Mouse (Mus musculus) megakaryocyte, embryonic 14.5 days (primary cell): ENCODE measurements at regions not wholly inside any gene's neighbourhood (a gene's known extent, or its start where the extent isn't known, plus 50 kb on each side); places are given as distances from the start of the nearest gene placed in this dataset.

Experiments used
- H3K27me3 ChIP-seq: replicated peaks from 2 replicates; pipeline ENCODE3; 2012; ENCODE audit warnings: inconsistent platforms
- H3K36me3 ChIP-seq: replicated peaks from 2 replicates; pipeline ENCODE3; 2012; ENCODE audit warnings: low read length, inconsistent platforms, mixed read lengths
- H3K4me1 ChIP-seq: 2 replicates; pipeline ENCODE4 v1.6.1; 2012; ENCODE audit warnings: inconsistent platforms
- H3K4me3 ChIP-seq: replicated peaks from 2 replicates; pipeline ENCODE3; 2012; ENCODE audit warnings: moderate library complexity, mild to moderate bottlenecking, inconsistent platforms
- H3K9me3 ChIP-seq: 2 replicates; pipeline ENCODE4 v1.6.1; 2012; ENCODE audit warnings: inconsistent platforms
- FLI1 ChIP-seq: IDR thresholded peaks from 2 replicates; pipeline ENCODE4 v1.6.1; 2012; ENCODE audit warnings: low read length, inconsistent platforms, mixed read lengths
- GATA1 ChIP-seq: IDR thresholded peaks from 3 replicates; pipeline ENCODE4 v1.6.1; 2012; ENCODE audit warnings: mixed read lengths, low read length, inconsistent platforms, borderline replicate concordance

DNA sequence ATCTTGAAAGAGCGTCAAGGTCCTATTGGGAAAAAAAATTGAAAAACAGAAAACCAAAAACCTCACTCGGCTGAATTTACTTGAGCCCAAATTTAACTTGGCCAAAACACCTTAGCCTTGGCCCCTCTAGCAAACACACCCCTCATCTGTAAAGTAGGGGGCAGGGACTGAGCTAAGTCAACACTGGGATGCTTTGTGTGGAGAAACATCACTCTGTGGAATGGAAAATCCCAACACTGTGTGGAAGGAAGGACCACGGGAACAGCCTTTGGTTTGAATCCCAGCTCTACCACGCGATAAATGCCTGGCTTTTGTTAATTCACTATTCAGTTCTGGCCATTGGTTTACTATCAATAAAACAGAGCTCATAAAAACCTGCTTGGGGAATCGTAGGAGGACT, 335.8 kb downstream of the Nuak1 start:
- H3K36me3 ChIP-seq: no peaks in the 10 kb centered on the region
- H3K27me3 ChIP-seq: peaks cover 2% of the 10 kb centered on the region
- no peaks in the 10 kb centered on the region for H3K4me1 ChIP-seq
- TF ChIP-seq GATA1 (no peak), FLI1 (no peak)
- peaks cover 10% of the 10 kb centered on the region for H3K9me3 ChIP-seq
- H3K4me3 ChIP-seq: no peak overlapping the region

DNA sequence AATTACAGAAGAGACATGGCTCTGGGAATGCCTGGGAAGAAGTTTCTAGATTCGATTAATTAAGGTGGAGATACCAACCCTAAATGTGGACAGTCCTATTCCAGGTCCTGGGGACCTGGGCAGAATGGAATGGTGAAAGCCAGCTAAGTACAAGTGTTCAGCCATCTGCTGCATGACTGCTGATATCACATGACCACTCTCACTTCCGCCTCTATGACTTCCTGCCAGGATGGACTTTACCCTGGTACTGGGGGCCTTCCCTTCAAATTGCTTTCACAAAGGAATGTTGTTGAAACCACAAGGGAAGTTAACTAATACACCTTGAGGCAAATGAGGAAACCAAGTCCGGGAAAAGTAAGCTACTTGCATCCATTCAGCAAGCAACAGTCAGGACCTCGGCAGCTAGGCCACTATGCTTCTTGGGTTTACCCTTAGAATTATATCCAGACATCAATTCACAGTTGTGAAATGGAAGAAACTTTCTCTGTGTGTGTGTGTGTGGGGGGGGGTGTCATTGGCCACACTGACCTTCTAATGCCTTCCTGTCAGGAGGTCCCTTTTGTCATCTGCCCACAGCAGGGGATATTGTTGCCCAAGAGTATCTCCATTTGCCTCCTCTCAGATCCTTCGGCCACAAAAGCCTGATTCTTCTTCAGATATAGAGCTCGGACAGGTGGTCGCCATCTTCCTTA, 330.6 kb downstream of the Nuak1 start:
- Histone ChIP-seq H3K4me3 (no peak overlapping the region), H3K27me3 (no peaks in the 10 kb centered on the region), H3K36me3 (no peaks in the 10 kb centered on the region), H3K4me1 (no peaks in the 10 kb centered on the region), H3K9me3 (peaks cover 2% of the 10 kb centered on the region)
- TF ChIP-seq GATA1 (no peak), FLI1 (no peak)

DNA sequence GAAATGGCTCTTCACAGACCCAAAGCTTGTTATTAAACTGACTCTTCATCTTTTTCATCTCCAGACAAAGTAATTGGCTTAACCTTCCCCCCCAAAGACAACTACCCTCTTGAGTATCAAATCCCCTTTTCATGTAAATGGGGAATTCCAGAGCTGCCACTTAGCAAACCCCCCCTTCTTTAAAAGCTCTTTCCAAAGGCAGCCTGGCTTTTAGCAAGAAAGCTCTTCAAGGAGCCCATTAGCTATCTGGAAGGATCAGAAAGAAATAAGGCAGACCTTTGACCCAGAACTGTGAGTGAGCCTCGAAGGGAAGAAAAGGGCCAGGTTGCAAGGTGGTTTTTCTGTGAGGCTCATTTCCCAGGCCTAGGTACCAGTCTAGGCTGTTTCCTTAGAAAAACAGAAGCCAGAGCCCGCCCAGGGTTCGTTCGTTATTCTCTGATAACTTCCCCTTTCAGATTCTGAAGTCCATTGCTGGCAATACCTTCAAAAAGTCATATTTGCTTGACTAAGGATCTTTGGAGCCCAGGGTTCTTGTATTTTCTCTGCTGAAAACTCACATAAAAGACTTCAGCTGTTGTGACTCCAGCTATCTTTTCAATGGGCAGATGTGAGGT, 329.9 kb downstream of the Nuak1 start:
- Histone ChIP-seq H3K36me3 (no peaks in the 10 kb centered on the region), H3K4me1 (no peaks in the 10 kb centered on the region), H3K9me3 (peaks cover 2% of the 10 kb centered on the region; the same call in 1 of the 2 replicates), H3K27me3 (no peaks in the 10 kb centered on the region), H3K4me3 (no peak overlapping the region)
- TF ChIP-seq FLI1 (no peak), GATA1 (no peak)

GRCm38 (mm10) chr10:84111502-84111901, 328.9 kb downstream of the Nuak1 start:
- Histone ChIP-seq H3K4me1 (no peaks in the 10 kb centered on the region), H3K27me3 (no peaks in the 10 kb centered on the region), H3K4me3 (no peak overlapping the region), H3K9me3 (peaks cover 8% of the 10 kb centered on the region; the same call in 1 of the 2 replicates), H3K36me3 (no peaks in the 10 kb centered on the region)
- no peak for TF ChIP-seq GATA1
- no peak for TF ChIP-seq FLI1

DNA sequence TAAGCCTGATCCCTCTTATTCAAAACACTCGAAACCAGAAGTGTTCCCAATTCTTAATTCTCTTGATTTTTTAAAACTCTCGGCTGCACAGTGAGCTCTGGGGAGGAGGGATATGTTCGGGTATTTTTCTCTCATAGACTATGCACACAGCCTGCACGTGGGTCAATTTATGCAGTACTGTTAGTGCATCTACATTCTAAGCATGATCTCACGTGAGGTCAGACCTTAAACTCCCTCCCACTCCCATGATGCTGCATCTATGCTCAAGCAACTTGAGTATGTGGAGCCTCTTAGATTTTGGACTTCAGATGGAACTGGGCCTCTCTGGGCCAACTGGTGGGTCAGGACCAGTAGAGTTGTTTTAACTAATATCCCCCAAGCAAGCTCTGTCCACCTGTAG, 328.5 kb downstream of the Nuak1 start:
- Histone ChIP-seq H3K4me1 (no peaks in the 10 kb centered on the region), H3K27me3 (no peaks in the 10 kb centered on the region), H3K9me3 (peaks cover 8% of the 10 kb centered on the region; the same call in 1 of the 2 replicates), H3K4me3 (no peak overlapping the region), H3K36me3 (no peaks in the 10 kb centered on the region)
- TF ChIP-seq FLI1: no peak
- TF ChIP-seq GATA1: no peak

GRCm38 (mm10) chr10:84119952-84120550, 320.3 kb downstream of the Nuak1 start:
- no peak overlapping the region for H3K4me3 ChIP-seq
- no peaks in the 10 kb centered on the region for H3K4me1 ChIP-seq
- no peak for TF ChIP-seq GATA1
- TF ChIP-seq FLI1: no peak
- no peaks in the 10 kb centered on the region for H3K27me3 ChIP-seq
- no peaks in the 10 kb centered on the region for H3K36me3 ChIP-seq
- 0 out of 2 replicates have a peak, but pooled peaks cover 7% of the 10 kb centered on the region for H3K9me3 ChIP-seq

DNA sequence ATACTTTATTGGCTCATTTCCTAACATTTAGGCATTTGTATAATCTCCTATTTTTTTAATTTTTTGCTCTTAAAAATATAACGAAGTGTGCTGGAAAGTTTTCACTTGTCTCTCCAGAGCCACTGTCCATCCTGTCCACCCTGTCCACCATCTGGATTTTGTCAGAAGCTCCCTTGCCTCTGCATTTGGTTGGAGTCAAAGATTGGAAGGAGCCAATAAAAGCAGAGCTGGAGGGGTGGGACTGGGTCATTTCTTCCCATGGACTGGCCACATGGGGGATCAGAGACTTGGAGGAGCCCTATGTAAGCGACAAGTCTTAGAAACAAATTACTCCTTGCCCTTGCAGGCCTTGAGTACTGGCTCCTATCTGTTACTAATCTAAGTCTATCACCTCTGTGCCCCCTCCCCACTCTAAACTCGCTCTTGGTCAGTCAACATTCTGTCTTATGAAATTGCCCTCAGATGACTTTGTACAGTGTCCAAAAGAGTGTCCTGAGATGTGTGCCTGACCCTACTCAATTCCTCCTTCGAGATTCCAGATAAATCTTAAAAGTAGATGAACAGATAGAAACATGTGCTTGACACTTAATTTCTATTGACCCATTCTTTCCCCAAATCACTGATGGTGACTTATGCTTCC, 303.3 kb downstream of the Nuak1 start:
- H3K36me3 ChIP-seq: no peaks in the 10 kb centered on the region
- H3K4me1 ChIP-seq: no peaks in the 10 kb centered on the region
- no peak overlapping the region for H3K4me3 ChIP-seq
- no peaks in the 10 kb centered on the region for H3K27me3 ChIP-seq
- 0 out of 2 replicates have a peak, but pooled peaks cover 4% of the 10 kb centered on the region for H3K9me3 ChIP-seq
- TF ChIP-seq FLI1: no peak
- no peak for TF ChIP-seq GATA1

DNA sequence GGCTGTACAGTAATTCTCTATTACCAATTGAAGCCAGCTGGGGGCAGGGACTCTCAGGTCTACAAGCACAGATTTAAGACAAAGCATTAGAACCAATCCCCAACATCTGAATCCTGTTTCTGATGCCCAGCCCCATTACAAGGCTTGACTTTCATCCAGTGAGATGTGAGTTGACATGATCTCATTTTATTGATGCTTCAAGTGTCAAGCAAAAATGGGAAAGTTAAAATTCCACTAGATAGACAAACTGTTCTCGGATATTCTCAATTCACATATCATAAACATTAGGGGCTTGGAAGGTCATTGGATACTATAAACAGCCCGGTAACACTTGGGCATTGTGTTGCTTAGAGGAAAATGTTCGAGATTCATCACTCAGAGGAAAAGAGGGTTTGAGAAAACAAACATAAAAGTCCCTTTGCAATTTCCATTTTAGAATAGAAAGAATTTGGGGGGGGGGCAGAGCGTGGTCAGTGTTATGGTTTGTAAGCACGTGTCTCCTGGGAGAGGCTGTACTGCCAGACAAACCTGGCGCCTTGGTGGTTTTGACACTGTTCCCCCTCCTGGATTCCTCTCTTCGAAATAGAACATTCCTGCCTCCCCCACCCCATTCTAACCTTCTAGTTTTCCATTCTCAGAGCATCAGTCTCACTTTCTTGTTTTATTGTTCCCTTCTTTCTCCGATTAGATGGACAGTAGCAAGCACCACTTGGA, 297.5 kb downstream of the Nuak1 start:
- Histone ChIP-seq H3K36me3 (no peaks in the 10 kb centered on the region), H3K4me3 (no peak overlapping the region), H3K9me3 (peaks cover 14% of the 10 kb centered on the region), H3K4me1 (0 out of 2 replicates have a peak, but pooled peaks cover 5% of the 10 kb centered on the region), H3K27me3 (no peaks in the 10 kb centered on the region)
- TF ChIP-seq FLI1 (no peak), GATA1 (no peak)

DNA sequence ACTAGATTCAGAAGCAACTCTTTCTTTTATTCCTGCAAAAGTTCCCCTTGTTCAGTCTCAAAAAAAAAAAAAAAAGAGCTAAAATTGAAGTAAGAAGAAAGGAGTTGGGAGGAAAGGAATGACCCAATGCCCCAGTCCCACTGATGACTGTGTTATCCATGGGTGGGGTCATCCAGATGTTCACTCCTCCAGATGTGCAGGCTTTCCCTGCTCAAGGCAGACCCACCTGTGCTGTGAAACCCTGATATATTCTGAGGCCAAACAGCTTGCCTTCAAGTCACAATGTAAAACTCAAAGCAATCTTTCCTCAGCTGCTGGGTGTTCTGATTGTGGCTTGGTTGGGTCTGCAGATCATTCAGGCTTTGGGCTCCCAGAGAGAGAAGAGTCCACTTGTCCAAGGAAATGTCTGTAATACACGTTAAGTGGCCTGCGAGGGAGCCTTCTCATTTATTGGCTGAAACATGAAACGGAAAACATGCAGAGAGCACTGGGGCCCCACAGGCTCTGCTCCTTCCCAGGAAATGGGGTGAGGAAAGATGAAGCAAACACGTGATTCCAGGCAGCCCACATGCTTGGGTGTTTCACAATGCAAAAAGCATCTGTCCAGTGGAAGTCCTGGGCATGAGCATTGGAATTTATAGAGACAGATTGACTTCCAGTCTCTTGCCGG, 296.6 kb downstream of the Nuak1 start:
- Histone ChIP-seq H3K36me3 (no peaks in the 10 kb centered on the region), H3K4me1 (0 out of 2 replicates have a peak, but pooled peaks cover 5% of the 10 kb centered on the region), H3K27me3 (no peaks in the 10 kb centered on the region), H3K9me3 (peaks cover 14% of the 10 kb centered on the region), H3K4me3 (no peak overlapping the region)
- TF ChIP-seq GATA1 (no peak), FLI1 (no peak)
